Mouse (Mus musculus) CH12.LX (cell line): ENCODE data around the gene Fars2. TPM values are rescaled to one million over a fixed set of nuclear protein-coding genes. Genes with fewer than 3 reads are reported as not detected.

Experiments used
- DNase-seq: peaks from one replicate; pipeline ENCODE4 v3.0.0-alpha.2; 2013; ENCODE audit errors: extremely low read depth
- H3K27ac ChIP-seq: 2 replicates; pipeline ENCODE4 v1.5.1; 2012; ENCODE audit warnings: low read depth, mild to moderate bottlenecking, control low read depth, moderate library complexity; ENCODE audit not compliant: insufficient read depth
- H3K27me3 ChIP-seq: replicated peaks from 2 replicates; pipeline ENCODE3; 2012; ENCODE audit warnings: inconsistent platforms
- H3K36me3 ChIP-seq, 2 experiments: replicated peaks in 1 of 2; 2 replicates each; pipeline versions ENCODE3 to v1.6.1; 2012; ENCODE audit warnings: inconsistent platforms in 1 of 2, low read length in 1 of 2, mild to moderate bottlenecking in 1 of 2, mixed read lengths in 1 of 2, moderate library complexity in 1 of 2; ENCODE audit not compliant: control insufficient read depth in 1 of 2, insufficient read depth in 1 of 2
- H3K4me1 ChIP-seq, 2 experiments: 2 replicates each; pipeline ENCODE4 v1.6.1; 2012; ENCODE audit warnings: inconsistent platforms in 1 of 2, moderate library complexity in 1 of 2; ENCODE audit not compliant: insufficient read depth in 2 of 2, control insufficient read depth in 1 of 2
- H3K4me2 ChIP-seq: 2 replicates; pipeline ENCODE4 v1.6.1; 2012; ENCODE audit warnings: low read depth, mild to moderate bottlenecking, control low read depth; ENCODE audit not compliant: poor library complexity, insufficient read depth, severe bottlenecking
- H3K4me3 ChIP-seq, 3 experiments: fragments of 150-350 bp in 1 of 3; sonication (generic) in 1 of 3; replicated peaks in 1 of 3; 2 replicates each; pipeline versions ENCODE3 to v1.5.1; 2011 to 2012; ENCODE audit warnings: low read depth in 2 of 3, low read length in 2 of 3, mild to moderate bottlenecking in 2 of 3, moderate library complexity in 2 of 3, control low read depth in 1 of 3, improper control_type of control experiment in 1 of 3, inconsistent platforms in 1 of 3, mixed read lengths in 1 of 3; ENCODE audit not compliant: poor library complexity in 1 of 3
- H3K79me2 ChIP-seq: replicated peaks from 2 replicates; pipeline ENCODE4 v1.6.1; 2012; ENCODE audit warnings: mild to moderate bottlenecking, moderate library complexity; ENCODE audit not compliant: control insufficient read depth, poor library complexity, insufficient read depth, severe bottlenecking; ENCODE audit errors: extremely low read depth
- H3K9ac ChIP-seq: 2 replicates; pipeline ENCODE4 v1.6.1; 2012; ENCODE audit warnings: low read depth, mild to moderate bottlenecking, control low read depth, moderate library complexity; ENCODE audit not compliant: insufficient read depth
- H3K9me3 ChIP-seq: replicated peaks from 2 replicates; pipeline ENCODE3; 2012; ENCODE audit warnings: low read length, inconsistent platforms, mixed read lengths
- E2F4 ChIP-seq: IDR thresholded peaks from 2 replicates; pipeline ENCODE4 v1.6.1; 2011; ENCODE audit warnings: low read depth, low read length, improper control_type of control experiment; ENCODE audit not compliant: insufficient replicate concordance
- EP300 ChIP-seq: IDR thresholded peaks from 2 replicates; pipeline ENCODE4 v1.6.1; 2011; ENCODE audit warnings: low read length, improper control_type of control experiment
- ETS1 ChIP-seq: conservative IDR thresholded peaks from 2 replicates; pipeline ENCODE4 v1.6.1; 2012; ENCODE audit warnings: low read depth, mild to moderate bottlenecking, inconsistent platforms, low read length, improper control_type of control experiment, moderate library complexity
- MAFK ChIP-seq: IDR thresholded peaks from 2 replicates; pipeline ENCODE4 v1.6.1; 2011; ENCODE audit warnings: low read length, improper control_type of control experiment; ENCODE audit not compliant: insufficient replicate concordance
- MAX ChIP-seq: IDR thresholded peaks from 2 replicates; pipeline ENCODE4 v1.6.1; 2011; ENCODE audit warnings: low read length, improper control_type of control experiment
- MYC ChIP-seq: IDR thresholded peaks from 2 replicates; pipeline ENCODE4 v1.6.1; 2011; ENCODE audit warnings: low read depth, mild to moderate bottlenecking, improper control_type of control experiment, low read length
- NRF1 ChIP-seq: IDR thresholded peaks from 2 replicates; pipeline ENCODE4 v1.6.1; 2014; ENCODE audit warnings: low read depth, mild to moderate bottlenecking, inconsistent platforms, low read length, improper control_type of control experiment, moderate library complexity
- PAX5 ChIP-seq: IDR thresholded peaks from 2 replicates; pipeline ENCODE4 v1.6.1; 2012; ENCODE audit warnings: low read length, inconsistent platforms, mixed read lengths
- POLR2A ChIP-seq: IDR thresholded peaks from 2 replicates; pipeline ENCODE4 v1.6.1; 2011; ENCODE audit warnings: low read depth, mild to moderate bottlenecking, improper control_type of control experiment, low read length
- RAD21 ChIP-seq: IDR thresholded peaks from 2 replicates; pipeline ENCODE4 v1.6.1; 2011; ENCODE audit warnings: low read depth, mild to moderate bottlenecking, low read length, improper control_type of control experiment, moderate library complexity
- SMC3 ChIP-seq: IDR thresholded peaks from 2 replicates; pipeline ENCODE4 v1.6.1; 2011; ENCODE audit warnings: low read depth, low read length, improper control_type of control experiment
- TBP ChIP-seq: conservative IDR thresholded peaks from 2 replicates; pipeline ENCODE4 v1.6.1; 2011; ENCODE audit warnings: low read depth, low read length, improper control_type of control experiment
- UBTF ChIP-seq: IDR thresholded peaks from 2 replicates; pipeline ENCODE4 v1.6.1; 2012; ENCODE audit warnings: low read depth, mild to moderate bottlenecking, inconsistent platforms, low read length, improper control_type of control experiment, moderate library complexity
- USF2 ChIP-seq: conservative IDR thresholded peaks from 2 replicates; pipeline ENCODE4 v1.6.1; 2011; ENCODE audit warnings: low read depth, low read length, improper control_type of control experiment
- ZC3H11A ChIP-seq: IDR thresholded peaks from 2 replicates; pipeline ENCODE4 v1.6.1; 2012; ENCODE audit warnings: low read depth, mild to moderate bottlenecking, inconsistent platforms, low read length, improper control_type of control experiment
- ZKSCAN1 ChIP-seq: IDR thresholded peaks from 2 replicates; pipeline ENCODE4 v1.6.1; 2012; ENCODE audit warnings: low read depth, inconsistent platforms, low read length, improper control_type of control experiment, borderline replicate concordance
- ZMIZ1 ChIP-seq: IDR thresholded peaks from 2 replicates; pipeline ENCODE4 v1.6.1; 2012; ENCODE audit warnings: low read depth, mild to moderate bottlenecking, inconsistent platforms, low read length, improper control_type of control experiment
- ZNF384 ChIP-seq: IDR thresholded peaks from 2 replicates; pipeline ENCODE4 v1.6.1; 2012; ENCODE audit warnings: low read depth, low read length, improper control_type of control experiment, inconsistent platforms
- dilution Hi-C: fragments of 300-500 bp; cut with MboI; formaldehyde crosslinking; loops from 2 replicates; pipeline ENCODE4 v1.14.3; 2020; ENCODE audit warnings: low sequenced_read_pairs; ENCODE audit not compliant: extremely low pct_unique_long_range_greater_than_20kb, extremely low pct_ligation_motif_present
- in situ Hi-C: fragments of 300-500 bp; cut with MboI; formaldehyde crosslinking; loops from 3 replicates; pipeline ENCODE4 v1.14.3; 2019; ENCODE audit warnings: low sequenced_read_pairs, low pct_ligation_motif_present, low pct_unique_long_range_greater_than_20kb, mixed read lengths
- polyA plus RNA-seq: library from polyadenylated mRNA; unstranded; fragments of >175 nt; gene quantifications from 2 replicates; pipeline ENCODE4 v1.2.1, GENCODE M21; 2012; ENCODE audit warnings: low read depth; ENCODE audit not compliant: insufficient read length
- total RNA-seq, 2 experiments: library from RNA; depleted of rRNA; stranded (reverse); fragments of 300-350 nt in 1 of 2; fragments of >200 nt in 1 of 2; gene quantifications; 2 replicates each; pipeline ENCODE4 v1.2.3; 2012 to 2014

Fars2 gene
- total and polyA plus RNA-seq, 3 experiments, result 30.2 to 47.7 (median 46.4) TPM

- DNase-seq, result no peak
- Histone ChIP-seq H3K9me3 (no peaks in the 10 kb centered on the region), H3K4me2 (no peak overlapping the region), H3K9ac (no peak overlapping the region), H3K36me3 (peaks cover 0 to 16% of the 10 kb centered on the region in 2 experiments), H3K27ac (no peak overlapping the region), H3K4me1 (no peaks in the 10 kb centered on the region), H3K79me2 (no peaks in the 10 kb centered on the region), H3K4me3 (no peak overlapping the region), H3K27me3 (no peaks in the 10 kb centered on the region)
- no peak for TF ChIP-seq PAX5
- no peak for TF ChIP-seq EP300
- dilution Hi-C loops (no loop called here), in situ Hi-C loops (no loop called here)
Observed at GRCm38 (mm10) chr13:36495980-36496379, 378.8 kb downstream of the Fars2 start.

- no peak for TF ChIP-seq ETS1
- no peak for TF ChIP-seq NRF1
- no peak for TF ChIP-seq MYC
- no peak for TF ChIP-seq ZNF384
- no peak for TF ChIP-seq MAFK
- TF ChIP-seq E2F4, result no peak
- no peak for TF ChIP-seq UBTF
- TF ChIP-seq TBP, result no peak
- no peak for TF ChIP-seq ZMIZ1
- no peak for TF ChIP-seq RAD21
- TF ChIP-seq SMC3, result no peak
- no peak for TF ChIP-seq PAX5
- TF ChIP-seq ZKSCAN1, result no peak
- TF ChIP-seq ZC3H11A, result no peak
- no peak for TF ChIP-seq POLR2A
- TF ChIP-seq MAX, result no peak
- no peak for TF ChIP-seq USF2
- TF ChIP-seq, all 38 proteins: peak for 0
- Histone ChIP-seq H3K4me2 (no peak overlapping the region), H3K27ac (no peak overlapping the region), H3K4me3 (no peak overlapping the region), H3K9ac (no peak overlapping the region), H3K79me2 (no peaks in the 10 kb centered on the region), H3K36me3 (peaks cover 0 to 12% of the 10 kb centered on the region in 2 experiments), H3K9me3 (no peaks in the 10 kb centered on the region), H3K27me3 (no peaks in the 10 kb centered on the region), H3K4me1 (no peaks in the 10 kb centered on the region)
- DNase-seq, result no peak
- in situ Hi-C loops, result no loop called here
- dilution Hi-C loops, result no loop called here
Observed at GRCm38 (mm10) chr13:36497346-36497745, 380.1 kb downstream of the Fars2 start.
